Mouse (Mus musculus): Measurements from ENCODE around the gene Ctsa. TPM values are rescaled to one million over a fixed set of nuclear protein-coding genes. Genes with fewer than 3 reads are reported as not detected.

The Ctsa gene
- 101 and 109 TPM in 2 replicates for polyA plus RNA-seq (2015; fragmentation: Nextera tagmentation; extraction: Ambion mirVana)

DNA sequence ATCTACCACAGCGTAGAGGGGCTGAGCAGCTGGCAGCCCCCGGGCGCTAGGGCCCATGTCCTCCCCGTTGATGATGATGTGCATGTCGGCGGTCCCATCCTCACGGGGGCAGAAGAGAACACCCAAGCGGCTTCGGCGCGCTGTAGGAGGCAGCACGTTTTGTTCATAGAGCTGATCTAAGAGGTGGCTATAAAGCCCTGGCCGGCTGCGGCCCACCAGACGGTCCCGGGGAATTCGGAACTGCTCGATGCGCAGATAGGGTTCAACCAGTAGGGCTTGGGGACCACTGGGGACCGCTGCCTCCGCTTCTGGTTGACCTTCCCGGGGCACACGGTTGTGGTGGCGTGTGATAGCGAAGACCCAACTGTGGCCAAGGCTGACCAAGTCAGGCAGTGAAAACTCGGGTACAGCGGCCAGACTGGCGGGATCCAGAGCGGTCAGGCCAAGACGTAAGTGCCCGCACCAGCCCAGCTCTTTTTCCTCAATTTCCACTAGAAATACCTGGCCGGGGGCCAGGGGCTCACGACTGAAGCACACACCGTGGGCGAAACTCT is at the start of gene Ctsa:
Gene Ctsa (plus strand): TSS at position 126 of the 554 bp plus-strand sequence.
- Histone ChIP-seq H3K9me3 (no peaks in the 10 kb centered on the region), H3K27me3 (replicated peaks) (no peaks in the 10 kb centered on the region), H3K9ac (peak within 1 kb of the TSS; percentile 75), H3K4me3 (peak within 1 kb of the TSS; percentile 64), H3K4me2 (peak within 1 kb of the TSS; percentile 100), H3K27ac (peak within 1 kb of the TSS; percentile 82), H3K4me1 (peaks cover 26% of the 10 kb centered on the region), H3K36me3 (replicated peaks) (no peaks in the 10 kb centered on the region)
- WGBS, result 1% methylated on average over 35 of the region's 35 CpGs
- ATAC-seq (replicated peaks), result peak; percentile 76

DNA sequence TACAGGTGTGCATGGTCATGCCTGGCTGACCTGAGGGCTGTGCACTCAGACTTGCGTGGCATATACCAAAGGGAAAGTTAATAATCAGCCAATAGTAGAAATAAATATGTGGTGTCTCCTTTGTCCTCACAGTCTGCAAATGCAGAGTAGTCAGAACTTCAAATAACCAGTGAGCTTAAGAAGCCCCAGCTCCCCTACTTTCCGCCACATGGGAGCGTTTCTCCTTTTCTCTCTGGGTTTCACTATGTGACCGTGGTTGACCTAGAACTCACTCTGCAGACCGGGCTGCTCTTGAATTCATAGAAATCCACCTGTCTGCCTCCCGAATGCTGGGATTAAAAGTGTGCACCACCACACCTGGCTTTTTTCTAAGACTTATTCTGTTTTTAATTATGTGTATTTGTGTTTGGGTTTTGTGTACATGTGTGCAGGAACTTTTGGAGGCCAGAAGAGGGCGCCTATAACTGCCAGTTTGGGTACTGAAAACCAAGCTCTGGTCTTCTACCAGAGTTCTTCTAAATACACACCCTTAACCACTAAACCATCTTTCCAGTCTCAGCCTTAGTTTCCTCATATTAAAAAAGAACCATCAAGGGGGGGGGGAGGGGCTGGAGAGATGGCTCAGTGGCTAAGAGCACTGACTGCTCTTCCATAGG is 48.6 kb upstream of the Ctsa start:
- WGBS, result 80% methylated on average over 7 of the region's 7 CpGs
- Histone ChIP-seq H3K4me2 (no peak overlapping the region), H3K9me3 (no peaks in the 10 kb centered on the region), H3K36me3 (replicated peaks) (no peaks in the 10 kb centered on the region), H3K4me3 (no peak overlapping the region), H3K9ac (no peak overlapping the region), H3K27me3 (replicated peaks) (no peaks in the 10 kb centered on the region), H3K27ac (no peak overlapping the region), H3K4me1 (peaks cover 24% of the 10 kb centered on the region)
- no peak for ATAC-seq (replicated peaks)

DNA sequence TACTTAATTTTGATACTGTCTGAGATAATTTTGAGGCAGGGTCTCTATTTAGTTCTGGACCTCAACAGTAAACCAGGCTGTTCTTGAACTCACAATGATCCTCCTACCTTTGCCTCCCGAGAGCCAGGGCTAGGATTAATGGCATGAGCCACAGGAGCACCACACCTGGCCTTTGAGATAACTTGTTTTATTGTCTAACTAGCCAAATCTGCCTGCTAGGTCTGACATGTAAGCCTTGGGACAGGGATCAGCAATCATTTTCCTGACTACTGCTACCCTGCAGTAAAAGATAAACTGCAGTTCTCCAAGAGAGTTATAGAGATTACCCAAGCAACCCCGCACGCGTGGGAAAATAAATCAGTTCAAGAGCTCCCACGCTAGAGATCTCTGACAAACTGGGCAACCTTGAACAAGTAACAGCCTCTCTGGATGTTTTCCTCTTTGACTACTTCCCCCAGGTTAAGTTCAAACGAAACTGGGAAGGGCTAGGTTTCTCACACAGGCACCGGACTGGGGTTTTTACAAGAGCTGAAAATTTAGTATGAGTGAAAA is 47.7 kb upstream of the Ctsa start:
- Histone ChIP-seq H3K9ac (peak overlapping the region; percentile 67; the same call in 1 of the 2 replicates), H3K27ac (peak overlapping the region; percentile 71), H3K4me1 (peaks cover 24% of the 10 kb centered on the region), H3K27me3 (replicated peaks) (no peaks in the 10 kb centered on the region), H3K4me3 (peak overlapping the region; percentile 57), H3K4me2 (peak overlapping the region; percentile 88), H3K36me3 (replicated peaks) (no peaks in the 10 kb centered on the region), H3K9me3 (no peaks in the 10 kb centered on the region)
- ATAC-seq (replicated peaks), result no peak
- WGBS, result 17% methylated on average over 7 of the region's 7 CpGs

DNA sequence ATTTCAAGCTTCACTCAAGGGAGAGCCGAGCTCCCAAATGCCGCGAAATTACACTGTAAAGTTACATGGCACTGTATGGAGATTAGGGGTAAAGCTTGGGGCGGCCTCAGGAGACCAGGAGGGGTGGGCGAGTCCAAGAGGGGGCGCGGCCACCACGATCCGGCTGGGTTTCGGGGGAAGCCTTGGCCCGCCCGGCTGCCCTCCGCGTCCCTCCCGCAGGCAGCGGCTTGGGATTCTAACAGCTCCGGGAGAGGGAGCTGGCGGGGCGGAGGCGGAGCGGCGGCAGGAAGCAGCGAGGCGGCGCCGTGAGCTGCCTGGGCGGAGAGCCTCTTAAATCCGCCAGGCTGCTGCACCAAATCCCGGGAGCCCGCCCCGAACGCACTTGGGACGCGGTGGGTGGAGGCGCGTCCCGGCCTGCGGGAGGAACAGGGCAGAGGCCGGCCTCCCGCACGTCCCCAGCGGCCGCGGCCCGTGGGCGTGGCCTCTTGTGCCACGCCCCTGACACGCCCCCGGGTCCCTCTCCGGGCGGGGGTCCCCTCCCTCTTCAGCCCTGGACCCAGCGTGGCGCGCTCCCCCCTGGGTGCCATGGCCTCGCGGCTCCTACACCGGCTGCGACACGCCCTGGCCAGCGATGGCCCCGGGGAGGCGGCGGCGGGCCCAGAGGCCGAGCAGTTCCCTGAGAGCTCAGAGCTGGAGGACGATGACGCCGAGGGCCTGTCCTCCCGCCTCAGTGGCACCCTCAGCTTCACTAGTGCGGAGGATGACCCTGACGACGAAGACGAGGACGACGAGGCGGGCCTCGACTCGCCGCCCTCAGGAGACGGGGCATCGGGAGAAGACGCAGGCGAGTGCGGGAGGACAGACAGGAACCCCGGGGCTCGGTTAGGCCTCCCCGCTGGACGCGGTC is 46.9 kb upstream of the Ctsa start, which contains the start of gene Snx21:
Gene Snx21 (plus strand): TSS at position 343 of the 907 bp plus-strand sequence.
- ATAC-seq (replicated peaks), result peak; percentile 85
- peak within 1 kb of the TSS; percentile 67 for H3K9ac ChIP-seq
- H3K36me3 ChIP-seq (replicated peaks), result no peaks in the 10 kb centered on the region
- H3K4me1 ChIP-seq, result peaks cover 24% of the 10 kb centered on the region
- WGBS, result under 1% methylated on average over 82 of the region's 89 CpGs
- H3K9me3 ChIP-seq, result no peaks in the 10 kb centered on the region
- peak within 1 kb of the TSS; percentile 88 for H3K4me2 ChIP-seq
- H3K27ac ChIP-seq, result peak within 1 kb of the TSS; percentile 71
- H3K27me3 ChIP-seq (replicated peaks), result no peaks in the 10 kb centered on the region
- H3K4me3 ChIP-seq, result peak within 1 kb of the TSS; percentile 57

DNA sequence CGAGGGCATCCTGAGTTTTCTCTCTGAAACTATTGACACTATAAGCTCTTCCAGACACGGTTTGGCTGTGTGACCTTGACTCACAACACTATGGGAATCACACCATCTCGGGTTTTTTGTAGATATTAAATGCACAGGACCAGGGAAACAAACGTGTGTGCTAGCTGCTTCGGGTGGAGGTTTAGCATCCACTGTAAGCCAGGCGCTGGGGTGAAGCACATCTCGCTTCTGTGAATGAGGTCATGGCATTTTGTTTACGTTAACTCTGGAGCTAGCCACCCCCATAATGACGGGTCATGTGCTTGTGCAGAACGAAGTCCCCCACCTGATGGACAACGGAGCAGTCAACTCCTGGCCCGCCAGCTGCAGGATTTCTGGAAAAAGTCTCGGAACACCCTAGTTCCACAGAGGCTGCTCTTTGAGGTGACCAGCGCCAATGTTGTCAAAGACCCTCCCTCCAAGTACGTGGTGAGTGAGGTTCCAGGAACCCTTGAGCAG is 46.2 kb upstream of the Ctsa start:
- Histone ChIP-seq H3K4me2 (peak overlapping the region; percentile 88), H3K4me1 (peaks cover 24% of the 10 kb centered on the region), H3K36me3 (replicated peaks) (no peaks in the 10 kb centered on the region), H3K4me3 (peak overlapping the region; percentile 57), H3K27me3 (replicated peaks) (no peaks in the 10 kb centered on the region), H3K27ac (peak overlapping the region; percentile 71), H3K9ac (peak overlapping the region; percentile 67), H3K9me3 (no peaks in the 10 kb centered on the region)
- 11% methylated on average over 15 of the region's 15 CpGs for WGBS
- ATAC-seq (replicated peaks), result peak; percentile 19; the same call in 1 of the 2 replicates

DNA sequence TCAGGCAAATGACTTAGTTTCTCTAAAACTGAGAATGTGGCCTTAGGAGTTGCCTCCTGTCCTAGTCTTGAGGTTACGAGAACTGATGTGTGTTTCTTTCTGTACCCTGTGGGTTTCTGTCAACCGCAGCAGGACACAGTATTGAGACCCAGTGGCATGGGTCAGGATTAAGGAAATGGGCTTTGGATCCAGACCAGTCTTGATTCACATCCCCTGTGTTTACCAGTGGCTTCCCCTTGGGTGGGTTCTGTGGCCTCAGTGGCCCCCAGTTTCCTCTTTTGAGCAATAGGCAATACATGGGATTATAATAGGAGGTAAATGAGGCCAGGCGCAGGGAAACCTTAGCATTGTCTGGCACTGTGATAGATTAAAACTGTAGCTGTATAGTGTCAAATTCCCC is 45.6 kb upstream of the Ctsa start:
- no peak overlapping the region for H3K9ac ChIP-seq
- ATAC-seq (replicated peaks), result no peak
- WGBS, result 85% methylated on average over 3 of the region's 3 CpGs

DNA sequence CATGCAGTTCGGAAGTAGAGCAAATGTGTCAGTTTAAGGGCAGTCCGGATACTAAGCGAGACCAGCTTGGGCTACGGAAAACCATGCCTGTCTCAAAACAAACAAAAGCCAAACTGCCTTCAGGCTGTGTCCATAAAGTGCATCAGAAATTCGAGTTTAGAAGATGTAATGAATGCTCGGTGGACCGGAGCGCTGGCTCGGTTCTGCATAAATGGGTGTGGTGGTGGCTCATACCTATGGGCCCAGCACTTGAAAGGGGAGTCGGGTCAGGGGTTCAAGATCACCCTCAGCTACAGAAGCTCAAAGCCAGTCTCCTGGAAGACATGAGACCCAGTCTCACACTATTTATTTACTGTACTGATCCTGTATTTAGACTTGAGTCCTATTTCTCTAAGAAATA is 44.9 kb upstream of the Ctsa start:
- Histone ChIP-seq H3K4me3 (no peak overlapping the region), H3K36me3 (replicated peaks) (peaks cover 5% of the 10 kb centered on the region; the same call in 1 of the 2 replicates), H3K27ac (no peak overlapping the region), H3K9me3 (no peaks in the 10 kb centered on the region), H3K9ac (no peak overlapping the region), H3K4me2 (no peak overlapping the region), H3K4me1 (peaks cover 24% of the 10 kb centered on the region), H3K27me3 (replicated peaks) (no peaks in the 10 kb centered on the region)
- WGBS, result 84% methylated on average over 10 of the region's 10 CpGs
- no peak for ATAC-seq (replicated peaks)

More for the DNA sequence above, 45.6 kb upstream of the Ctsa start:
- H3K9me3 ChIP-seq, result no peaks in the 10 kb centered on the region
- no peaks in the 10 kb centered on the region for H3K27me3 ChIP-seq (replicated peaks)
- peaks cover 24% of the 10 kb centered on the region for H3K4me1 ChIP-seq
- 0 out of 2 replicates have a peak overlapping the region, but pooled peaks have one; percentile 57 for H3K4me3 ChIP-seq
- H3K4me2 ChIP-seq, result peak overlapping the region; percentile 88
- H3K36me3 ChIP-seq (replicated peaks), result no peaks in the 10 kb centered on the region; the same call in 1 of the 2 replicates
- no peak overlapping the region for H3K27ac ChIP-seq

DNA sequence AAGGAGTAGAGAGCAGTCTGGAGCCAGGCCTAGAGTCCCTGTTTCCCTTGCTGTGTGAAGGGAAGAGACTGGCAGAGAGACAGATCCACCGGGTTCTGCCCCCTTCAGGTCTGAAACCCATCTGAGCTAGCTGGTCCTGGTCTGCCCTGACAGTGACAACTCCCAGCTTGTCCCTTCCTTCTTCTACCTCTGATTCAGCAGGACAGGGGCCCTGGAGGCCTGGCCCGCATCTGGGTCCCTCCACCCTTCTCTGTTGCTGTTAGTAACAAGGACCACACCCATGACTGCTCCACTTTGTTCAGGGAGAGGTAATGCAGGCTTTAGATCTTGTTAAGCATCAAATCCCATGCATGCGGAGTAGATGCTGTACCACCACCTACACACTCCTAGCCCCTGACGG is 44.3 kb upstream of the Ctsa start:
- 82% methylated on average over 4 of the region's 4 CpGs for WGBS
- ATAC-seq (replicated peaks), result no peak
- Histone ChIP-seq H3K4me1 (peaks cover 24% of the 10 kb centered on the region), H3K9ac (no peak overlapping the region), H3K36me3 (replicated peaks) (peaks cover 5% of the 10 kb centered on the region; the same call in 1 of the 2 replicates), H3K27ac (no peak overlapping the region), H3K27me3 (replicated peaks) (no peaks in the 10 kb centered on the region), H3K4me2 (no peak overlapping the region), H3K4me3 (no peak overlapping the region), H3K9me3 (no peaks in the 10 kb centered on the region)

DNA sequence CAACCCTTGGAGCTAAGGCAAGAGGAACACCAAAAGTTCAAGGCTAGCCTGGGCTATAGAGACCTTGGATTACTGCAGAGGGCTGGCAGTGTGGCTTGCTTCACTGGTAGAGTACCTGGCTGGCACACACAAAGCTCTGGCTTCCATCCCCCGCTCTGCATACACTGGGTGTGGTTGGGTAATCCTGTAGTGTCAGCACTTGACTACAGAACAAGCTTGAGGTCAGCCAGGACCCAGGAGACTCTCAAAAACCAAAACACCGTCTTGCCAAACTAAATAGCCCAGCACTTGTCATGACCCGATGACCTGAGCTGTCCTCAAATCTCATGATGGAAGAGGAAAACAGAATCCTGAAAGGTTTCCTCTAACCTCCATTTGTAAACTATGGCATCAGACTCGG is 42.2 kb upstream of the Ctsa start:
- WGBS, result 85% methylated on average over 4 of the region's 4 CpGs
- Histone ChIP-seq H3K27me3 (replicated peaks) (no peaks in the 10 kb centered on the region), H3K27ac (no peak overlapping the region), H3K9ac (no peak overlapping the region), H3K4me2 (no peak overlapping the region), H3K4me1 (peaks cover 16% of the 10 kb centered on the region), H3K4me3 (no peak overlapping the region), H3K36me3 (replicated peaks) (peaks cover 11% of the 10 kb centered on the region), H3K9me3 (no peaks in the 10 kb centered on the region)
- ATAC-seq (replicated peaks), result no peak

DNA sequence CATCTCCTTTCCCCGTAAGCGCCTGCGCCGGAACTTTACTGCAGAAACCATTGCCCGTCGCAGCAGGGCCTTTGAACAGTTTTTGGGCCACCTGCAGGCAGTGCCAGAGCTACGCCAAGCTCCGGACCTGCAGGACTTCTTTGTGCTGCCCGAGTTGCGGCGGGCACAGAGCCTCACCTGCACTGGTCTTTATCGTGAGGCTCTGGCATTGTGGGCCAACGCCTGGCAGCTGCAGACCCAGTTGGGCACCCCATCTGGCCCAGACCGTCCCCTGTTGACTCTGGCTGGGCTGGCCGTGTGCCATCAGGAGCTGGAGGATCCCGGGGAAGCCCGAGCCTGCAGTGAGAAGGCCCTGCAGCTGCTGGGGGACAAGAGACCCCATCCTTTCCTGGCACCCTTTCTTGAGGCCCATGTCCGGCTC is 40.8 kb upstream of the Ctsa start:
- ATAC-seq (replicated peaks), result no peak
- Histone ChIP-seq H3K4me1 (peaks cover 9% of the 10 kb centered on the region; the same call in 1 of the 2 replicates), H3K9me3 (no peaks in the 10 kb centered on the region), H3K4me3 (no peak overlapping the region), H3K4me2 (no peak overlapping the region), H3K36me3 (replicated peaks) (peaks cover 18% of the 10 kb centered on the region), H3K27ac (no peak overlapping the region), H3K27me3 (replicated peaks) (no peaks in the 10 kb centered on the region), H3K9ac (no peak overlapping the region)
- WGBS, result 94% methylated on average over 18 of the region's 18 CpGs

DNA sequence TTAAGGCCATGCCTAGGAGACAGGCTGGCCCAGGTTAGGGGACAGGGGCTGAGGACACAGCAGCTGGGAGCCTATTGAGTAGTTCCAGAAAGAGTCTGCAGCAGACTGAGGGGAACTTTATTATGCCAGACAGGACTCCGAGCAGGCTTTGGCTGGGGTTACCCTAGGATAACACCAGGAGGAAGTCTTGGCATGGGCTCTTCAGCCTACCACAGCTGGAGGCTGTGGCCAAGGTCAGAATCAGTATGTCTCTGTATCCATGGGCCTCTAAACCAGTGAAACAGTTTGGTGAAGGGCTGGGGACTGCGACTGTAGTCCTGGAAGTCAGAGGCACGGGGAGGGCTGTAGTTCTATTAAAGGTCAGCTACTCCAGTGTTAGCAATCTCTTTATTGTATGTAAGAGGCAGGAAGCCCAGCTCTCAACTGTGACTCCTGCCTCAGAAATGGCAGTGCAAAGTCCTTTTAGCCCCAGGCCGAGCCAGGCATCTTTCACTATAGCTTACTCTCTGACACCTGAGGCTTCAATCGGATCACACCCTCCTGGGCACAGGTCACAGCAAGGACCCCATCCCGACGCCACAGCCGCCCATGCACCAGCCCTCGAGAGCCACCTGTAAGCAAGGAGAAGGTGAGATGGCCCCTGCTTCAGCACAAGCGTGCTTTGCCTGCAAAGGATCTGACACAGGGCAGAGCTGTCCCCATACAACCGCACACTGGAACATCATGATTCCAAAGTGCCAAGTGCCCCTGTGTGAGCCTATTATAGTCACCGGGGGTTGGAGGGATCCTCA is 40.1 kb upstream of the Ctsa start:
- H3K9me3 ChIP-seq, result no peaks in the 10 kb centered on the region
- no peak for ATAC-seq (replicated peaks)
- H3K27me3 ChIP-seq (replicated peaks), result no peaks in the 10 kb centered on the region
- H3K27ac ChIP-seq, result no peak overlapping the region
- H3K4me2 ChIP-seq, result no peak overlapping the region
- no peak overlapping the region for H3K9ac ChIP-seq
- H3K36me3 ChIP-seq (replicated peaks), result peaks cover 20% of the 10 kb centered on the region
- H3K4me3 ChIP-seq, result no peak overlapping the region
- WGBS, result 95% methylated on average over 12 of the region's 12 CpGs
- H3K4me1 ChIP-seq, result peaks cover 4% of the 10 kb centered on the region; the same call in 1 of the 2 replicates

Data from midbrain, embryonic 15.5 days (tissue).